Comparison of ENCODE assay signal across 8 mouse cellular contexts in genomic region chr6:100495131-100495530, GRCm38 (mm10).
A peak's percentile ranks its signal among the peaks of the same experiment; 100 is the strongest.
DNase-seq lines count a peak whose midpoint lies in the region.

No protein-coding gene starts in this region.

- DNase-seq in right cerebral cortex, adult 18-20 months = peak; percentile 50
- no peak for DNase-seq in right cerebral cortex, postnatal 4 days
- DNase-seq in frontal cortex, postnatal 14 days (ENCODE audit: low spot score in 2 of 2) = peak; percentile 29 to 30
- peak; percentile 31 to 32 for DNase-seq in left cerebral cortex, adult 18-20 months (ENCODE audit: low spot score in 2 of 2)
- peak; percentile 69 to 81 for DNase-seq in right cerebral cortex, postnatal 10 days (ENCODE audit: low spot score in 2 of 2)
- DNase-seq in cerebellum, adult 11-12 months = no peak
- no peak for DNase-seq in testis, postnatal 10 days (ENCODE audit: low spot score)
- DNase-seq in ovary, postnatal 36 days (ENCODE audit: low spot score) = no peak

Comparison
In these comparisons a context has a peak if more than half of its experiments do, and no peak if none do; other contexts are left out.
1. DNase-seq: peak in right cerebral cortex, adult 18-20 months (single experiment), frontal cortex, postnatal 14 days (2 of 2), left cerebral cortex, adult 18-20 months (2 of 2) and right cerebral cortex, postnatal 10 days (2 of 2); none in right cerebral cortex, postnatal 4 days (single experiment), cerebellum, adult 11-12 months (single experiment), testis, postnatal 10 days (single experiment) and ovary, postnatal 36 days (single experiment).